Mouse (Mus musculus) kidney, embryonic 15.5 days (tissue): ENCODE results near the gene Tmem117. TPM values are rescaled to one million over a fixed set of nuclear protein-coding genes. Genes with fewer than 3 reads are reported as not detected.
A peak's percentile ranks its signal among the peaks of the same experiment; 100 is the strongest.

ENCODE experiments used
- ATAC-seq: fragments of 200-750 bp; cut with Nextera tagmentation; replicated peaks from 2 replicates; pipeline ENCODE4 v1.8.0; 2017; ENCODE audit warnings: moderate TSS enrichment; ENCODE audit not compliant: low FRiP score
- H3K27ac ChIP-seq: fragments of 300-500 bp; sonication (generic); 2 replicates; pipeline ENCODE4 v1.5.1; 2015; ENCODE audit warnings: mild to moderate bottlenecking, inconsistent platforms
- H3K27me3 ChIP-seq: fragments of 300-500 bp; sonication (generic); 2 replicates; pipeline ENCODE4 v1.6.1; 2015; ENCODE audit warnings: inconsistent platforms
- H3K36me3 ChIP-seq: fragments of 300-500 bp; sonication (generic); 2 replicates; pipeline ENCODE4 v1.6.1; 2015; ENCODE audit warnings: inconsistent platforms
- H3K4me1 ChIP-seq: fragments of 300-500 bp; sonication (generic); 2 replicates; pipeline ENCODE4 v1.6.1; 2015; ENCODE audit warnings: inconsistent platforms
- H3K4me2 ChIP-seq: fragments of 300-500 bp; sonication (generic); 2 replicates; pipeline ENCODE4 v1.6.1; 2015; ENCODE audit warnings: moderate library complexity, mild to moderate bottlenecking, inconsistent platforms
- H3K4me3 ChIP-seq: fragments of 300-500 bp; sonication (generic); replicated peaks from 2 replicates; pipeline ENCODE4 v1.5.1; 2015; ENCODE audit warnings: mild to moderate bottlenecking, inconsistent platforms
- H3K9ac ChIP-seq: fragments of 300-500 bp; sonication (generic); 2 replicates; pipeline ENCODE4 v1.6.1; 2015; ENCODE audit warnings: mild to moderate bottlenecking, inconsistent platforms
- H3K9me3 ChIP-seq: fragments of 300-500 bp; sonication (generic); replicated peaks from 2 replicates; pipeline ENCODE4 v1.6.1; 2016; ENCODE audit warnings: inconsistent platforms
- WGBS: fragments of 180-500 bp; shearing (Covaris S2); methylation state at CpG from one replicate; pipeline ENCODE4 v1.1.7; 2015; ENCODE audit warnings: mixed read lengths; 5-methylcytosine and 5-hydroxymethylcytosine counted together
- polyA plus RNA-seq: library from polyadenylated mRNA; unstranded; fragments of >200 nt; fragmentation: Nextera tagmentation; extraction: Ambion mirVana; gene quantifications from 2 replicates; pipeline ENCODE4 v1.2.1, GENCODE M21; 2015

Tmem117 gene
- polyA plus RNA-seq, 1 experiment from 2014 or later, result 8.8 TPM

DNA sequence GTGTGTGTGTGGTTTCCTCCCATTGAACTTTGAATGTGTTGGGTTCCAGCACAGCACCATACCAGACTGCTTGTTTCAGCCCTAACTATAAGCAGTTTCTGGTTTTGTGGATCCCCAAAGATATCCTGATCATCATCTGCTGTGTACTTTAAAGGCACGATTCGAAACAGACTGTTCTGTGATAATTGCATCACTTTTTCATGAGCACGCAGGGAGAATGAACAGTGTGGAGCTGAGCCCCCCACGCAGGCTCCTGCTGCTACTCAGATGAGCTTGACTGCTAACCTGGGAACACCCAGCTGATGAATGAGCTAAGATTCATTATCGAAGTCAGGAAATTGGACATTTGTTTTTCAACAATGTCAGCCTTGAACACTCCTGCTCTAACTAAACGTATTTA lies 230.6 kb downstream of the Tmem117 start:
- Histone ChIP-seq H3K9me3 (no peaks in the 10 kb centered on the region), H3K4me1 (no peaks in the 10 kb centered on the region), H3K9ac (no peak overlapping the region), H3K4me3 (no peak overlapping the region), H3K27ac (no peak overlapping the region), H3K4me2 (no peak overlapping the region), H3K27me3 (no peaks in the 10 kb centered on the region; the same call in 1 of the 2 replicates), H3K36me3 (no peaks in the 10 kb centered on the region)
- no peak for ATAC-seq
- WGBS, result 68% methylated on average over 6 of the region's 6 CpGs

DNA sequence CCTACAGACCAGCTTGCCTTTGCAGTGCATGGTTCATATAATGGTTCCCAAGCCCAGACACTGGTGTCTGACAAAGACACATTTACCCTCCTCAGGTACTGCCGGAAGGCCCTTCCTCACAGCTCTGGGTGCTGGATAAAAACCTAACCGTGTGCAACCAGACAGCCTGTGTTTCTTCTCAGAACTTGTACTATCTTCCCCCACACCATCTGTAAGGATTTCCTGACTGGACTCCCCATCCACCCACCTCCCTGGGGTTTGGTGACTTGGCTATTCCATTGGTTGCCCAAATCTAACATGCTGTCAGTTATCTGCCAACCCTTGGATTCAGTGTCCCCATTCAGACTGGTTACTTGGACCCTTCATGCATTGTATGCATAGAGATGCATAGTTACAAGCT lies 232.1 kb downstream of the Tmem117 start:
- Histone ChIP-seq H3K9ac (no peak overlapping the region), H3K27me3 (no peaks in the 10 kb centered on the region; the same call in 1 of the 2 replicates), H3K36me3 (no peaks in the 10 kb centered on the region), H3K9me3 (no peaks in the 10 kb centered on the region), H3K4me2 (no peak overlapping the region), H3K4me3 (no peak overlapping the region), H3K27ac (no peak overlapping the region), H3K4me1 (no peaks in the 10 kb centered on the region)
- 96% methylated on average over 2 of the region's 2 CpGs for WGBS
- no peak for ATAC-seq

DNA sequence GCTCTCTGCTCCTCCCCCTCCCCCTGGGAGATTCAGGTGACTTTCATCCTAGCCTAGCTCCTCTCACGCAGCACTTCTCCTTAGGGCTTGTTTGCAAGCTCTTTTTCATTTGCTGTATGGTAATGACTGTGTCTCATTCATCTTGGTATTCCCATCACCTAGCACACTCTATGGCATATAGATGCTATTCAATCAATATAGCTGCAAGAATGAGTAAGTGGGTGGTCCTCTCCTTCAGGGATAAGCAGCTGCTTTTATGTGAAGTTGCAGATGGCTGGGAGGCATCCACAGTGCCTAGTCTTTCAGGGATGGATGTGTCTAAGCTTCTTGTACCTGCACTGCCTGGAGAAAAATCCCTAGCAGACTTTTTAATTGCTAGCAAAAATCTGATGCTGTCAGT lies 235.1 kb downstream of the Tmem117 start:
- Histone ChIP-seq H3K4me1 (no peaks in the 10 kb centered on the region), H3K27ac (no peak overlapping the region), H3K9me3 (no peaks in the 10 kb centered on the region), H3K4me2 (no peak overlapping the region), H3K9ac (no peak overlapping the region), H3K4me3 (no peak overlapping the region), H3K36me3 (no peaks in the 10 kb centered on the region), H3K27me3 (no peaks in the 10 kb centered on the region)
- no peak for ATAC-seq
- WGBS, result 35% methylated on average over 1 of the region's 1 CpGs

GRCm38 (mm10) chr15:94868372-94868771 lies 239.3 kb downstream of the Tmem117 start:
- no peaks in the 10 kb centered on the region for H3K36me3 ChIP-seq
- H3K9me3 ChIP-seq, result no peaks in the 10 kb centered on the region
- no peaks in the 10 kb centered on the region for H3K4me1 ChIP-seq
- ATAC-seq, result no peak
- no peak overlapping the region for H3K9ac ChIP-seq
- no peak overlapping the region for H3K4me3 ChIP-seq
- no peak overlapping the region for H3K27ac ChIP-seq
- no peak overlapping the region for H3K4me2 ChIP-seq
- 71% methylated on average over 5 of the region's 5 CpGs for WGBS
- no peaks in the 10 kb centered on the region for H3K27me3 ChIP-seq

- no peak overlapping the region for H3K27ac ChIP-seq
- no peak overlapping the region for H3K4me2 ChIP-seq
- no peaks in the 10 kb centered on the region for H3K27me3 ChIP-seq
- H3K9ac ChIP-seq, result no peak overlapping the region
- H3K4me1 ChIP-seq, result no peaks in the 10 kb centered on the region
- 68% methylated on average over 4 of the region's 4 CpGs for WGBS
- no peak for ATAC-seq
- H3K36me3 ChIP-seq, result no peaks in the 10 kb centered on the region
- no peaks in the 10 kb centered on the region for H3K9me3 ChIP-seq
- no peak overlapping the region for H3K4me3 ChIP-seq
Observed at GRCm38 (mm10) chr15:94885026-94885425, 256.0 kb downstream of the Tmem117 start.

DNA sequence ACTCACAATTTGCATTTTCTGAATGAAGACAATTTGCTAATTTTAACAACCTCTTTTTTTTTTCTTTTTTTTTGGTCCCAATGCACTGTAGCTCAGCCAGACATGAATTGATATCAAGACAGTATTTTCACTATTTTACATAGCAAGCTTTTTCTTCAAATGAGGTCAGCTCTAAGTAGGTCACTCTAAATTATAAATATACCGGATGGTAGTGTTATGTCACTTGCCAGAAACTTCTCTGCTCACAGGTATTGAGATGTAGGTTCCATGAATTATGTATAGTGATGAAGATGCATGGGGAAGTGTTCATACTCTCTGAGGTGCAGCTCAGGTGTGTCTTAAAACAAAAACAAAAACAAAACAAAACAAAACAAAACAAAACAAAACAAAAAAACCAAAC lies 264.2 kb downstream of the Tmem117 start:
- no peaks in the 10 kb centered on the region for H3K36me3 ChIP-seq
- H3K27me3 ChIP-seq, result no peaks in the 10 kb centered on the region
- H3K4me2 ChIP-seq, result no peak overlapping the region
- no peak for ATAC-seq
- WGBS, result 80% methylated on average over 1 of the region's 1 CpGs
- H3K4me3 ChIP-seq, result no peak overlapping the region
- no peaks in the 10 kb centered on the region for H3K9me3 ChIP-seq
- no peaks in the 10 kb centered on the region for H3K4me1 ChIP-seq
- no peak overlapping the region for H3K27ac ChIP-seq
- H3K9ac ChIP-seq, result no peak overlapping the region

GRCm38 (mm10) chr15:94894086-94894485 lies 265.1 kb downstream of the Tmem117 start:
- Histone ChIP-seq H3K4me3 (no peak overlapping the region), H3K4me1 (no peaks in the 10 kb centered on the region), H3K9ac (no peak overlapping the region), H3K4me2 (no peak overlapping the region), H3K9me3 (no peaks in the 10 kb centered on the region), H3K27ac (no peak overlapping the region), H3K36me3 (no peaks in the 10 kb centered on the region), H3K27me3 (no peaks in the 10 kb centered on the region)
- no peak for ATAC-seq
- 60% methylated on average over 5 of the region's 5 CpGs for WGBS

GRCm38 (mm10) chr15:94895681-94896080 lies 266.6 kb downstream of the Tmem117 start:
- H3K4me3 ChIP-seq, result no peak overlapping the region
- H3K4me2 ChIP-seq, result no peak overlapping the region
- no peaks in the 10 kb centered on the region for H3K4me1 ChIP-seq
- ATAC-seq, result no peak
- H3K9ac ChIP-seq, result no peak overlapping the region
- WGBS, result 93% methylated on average over 11 of the region's 11 CpGs
- H3K36me3 ChIP-seq, result no peaks in the 10 kb centered on the region
- no peaks in the 10 kb centered on the region for H3K27me3 ChIP-seq
- no peak overlapping the region for H3K27ac ChIP-seq
- H3K9me3 ChIP-seq, result no peaks in the 10 kb centered on the region

DNA sequence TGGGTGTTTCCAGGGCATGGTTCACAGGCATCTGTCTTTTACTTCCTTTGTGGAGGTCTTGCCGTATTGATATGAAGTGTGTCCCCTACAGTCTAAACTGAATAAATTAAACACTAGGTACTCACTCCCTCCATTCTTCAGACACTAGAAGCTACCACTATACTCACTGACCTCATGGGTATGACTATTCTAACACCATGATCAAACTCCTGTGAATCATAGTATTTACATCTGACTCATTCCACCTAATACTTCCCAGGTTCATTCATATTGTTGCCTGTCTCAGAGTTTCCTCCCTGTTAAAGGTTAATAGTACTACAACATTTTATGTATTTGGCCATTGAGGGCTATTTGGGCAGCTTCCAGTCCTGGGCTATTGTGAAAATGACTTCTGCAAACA lies 274.2 kb downstream of the Tmem117 start:
- no peaks in the 10 kb centered on the region for H3K36me3 ChIP-seq
- 88% methylated on average over 1 of the region's 1 CpGs for WGBS
- no peak overlapping the region for H3K9ac ChIP-seq
- H3K27ac ChIP-seq, result no peak overlapping the region
- H3K4me3 ChIP-seq, result no peak overlapping the region
- no peaks in the 10 kb centered on the region for H3K27me3 ChIP-seq
- no peak for ATAC-seq
- no peaks in the 10 kb centered on the region for H3K9me3 ChIP-seq
- no peak overlapping the region for H3K4me2 ChIP-seq
- H3K4me1 ChIP-seq, result peaks cover 6% of the 10 kb centered on the region; the same call in 1 of the 2 replicates

GRCm38 (mm10) chr15:94904672-94905407 lies 275.8 kb downstream of the Tmem117 start:
- Histone ChIP-seq H3K4me2 (peak overlapping the region; percentile 8; the same call in 1 of the 2 replicates), H3K4me3 (no peak overlapping the region), H3K27me3 (no peaks in the 10 kb centered on the region), H3K9ac (no peak overlapping the region), H3K27ac (no peak overlapping the region), H3K36me3 (no peaks in the 10 kb centered on the region), H3K4me1 (peaks cover 6% of the 10 kb centered on the region; the same call in 1 of the 2 replicates), H3K9me3 (no peaks in the 10 kb centered on the region)
- no peak; the same call in 1 of the 2 replicates for ATAC-seq
- WGBS, result 16% methylated on average over 11 of the region's 11 CpGs

GRCm38 (mm10) chr15:94921672-94922071 lies 292.6 kb downstream of the Tmem117 start:
- Histone ChIP-seq H3K9ac (no peak overlapping the region), H3K27me3 (no peaks in the 10 kb centered on the region), H3K36me3 (no peaks in the 10 kb centered on the region), H3K27ac (no peak overlapping the region), H3K4me1 (no peaks in the 10 kb centered on the region), H3K4me3 (no peak overlapping the region), H3K4me2 (no peak overlapping the region), H3K9me3 (no peaks in the 10 kb centered on the region)
- no peak for ATAC-seq
- 31% methylated on average over 1 of the region's 1 CpGs for WGBS

DNA sequence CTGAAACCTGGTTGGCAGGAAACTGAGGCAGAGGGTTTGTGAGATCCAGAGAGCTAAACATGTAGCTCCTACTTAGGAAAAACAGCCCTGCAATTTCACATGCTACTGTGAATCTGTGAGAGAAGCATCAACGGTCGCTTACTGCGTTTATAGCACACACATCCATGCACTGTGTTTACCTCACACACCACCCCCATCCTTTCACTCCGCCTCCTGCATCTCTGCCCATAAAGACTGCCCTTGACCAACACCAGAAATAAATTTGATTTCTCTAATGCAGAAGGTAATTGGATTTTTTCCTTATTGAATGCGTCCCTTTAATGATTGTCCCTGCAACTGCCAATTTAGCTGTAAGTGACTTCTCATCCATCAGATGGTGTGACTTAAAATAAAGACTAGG lies 299.0 kb downstream of the Tmem117 start:
- Histone ChIP-seq H3K27ac (no peak overlapping the region), H3K4me1 (no peaks in the 10 kb centered on the region), H3K9ac (no peak overlapping the region), H3K4me2 (no peak overlapping the region), H3K36me3 (no peaks in the 10 kb centered on the region), H3K9me3 (no peaks in the 10 kb centered on the region), H3K4me3 (no peak overlapping the region), H3K27me3 (no peaks in the 10 kb centered on the region)
- WGBS, result 69% methylated on average over 5 of the region's 5 CpGs
- no peak for ATAC-seq

- Histone ChIP-seq H3K4me1 (no peaks in the 10 kb centered on the region), H3K9ac (no peak overlapping the region), H3K4me2 (no peak overlapping the region), H3K9me3 (no peaks in the 10 kb centered on the region), H3K4me3 (no peak overlapping the region), H3K27ac (no peak overlapping the region), H3K36me3 (no peaks in the 10 kb centered on the region), H3K27me3 (no peaks in the 10 kb centered on the region)
- ATAC-seq, result no peak
- 45% methylated on average over 3 of the region's 3 CpGs for WGBS
Observed at GRCm38 (mm10) chr15:94930743-94931142, 301.7 kb downstream of the Tmem117 start.
